Mouse (Mus musculus): ENCODE data around the gene Cnr2. TPM values are rescaled to one million over a fixed set of nuclear protein-coding genes. Genes with fewer than 3 reads are reported as not detected.

The Cnr2 gene
- polyA plus RNA-seq, 1 experiment from 2014 or later, result 0.27 TPM

- Histone ChIP-seq H3K4me1 (peaks cover 10% of the 10 kb centered on the region; the same call in 1 of the 2 replicates), H3K27me3 (no peaks in the 10 kb centered on the region), H3K9me3 (no peaks in the 10 kb centered on the region), H3K9ac (replicated peaks) (no peak overlapping the region), H3K4me2 (replicated peaks) (no peak overlapping the region), H3K36me3 (no peaks in the 10 kb centered on the region), H3K27ac (replicated peaks) (peak overlapping the region; percentile 78), H3K4me3 (no peak overlapping the region)
- WGBS, result 74% methylated on average over 4 of the region's 4 CpGs
- ATAC-seq (ENCODE audit: low FRiP score, low read depth), result no peak
Measured at GRCm38 (mm10) chr4:135913433-135913832, 18.2 kb downstream of the Cnr2 start.

GRCm38 (mm10) chr4:135918635-135919279 is 23.6 kb downstream of the Cnr2 start:
- peaks cover 9% of the 10 kb centered on the region; the same call in 1 of the 2 replicates for H3K36me3 ChIP-seq
- ATAC-seq (ENCODE audit: low FRiP score, low read depth), result no peak
- H3K4me1 ChIP-seq, result peaks cover 10% of the 10 kb centered on the region
- no peaks in the 10 kb centered on the region for H3K27me3 ChIP-seq
- no peak overlapping the region for H3K9ac ChIP-seq (replicated peaks)
- no peaks in the 10 kb centered on the region for H3K9me3 ChIP-seq
- H3K4me2 ChIP-seq (replicated peaks), result no peak overlapping the region
- no peak overlapping the region for H3K4me3 ChIP-seq
- 91% methylated on average over 13 of the region's 13 CpGs for WGBS
- H3K27ac ChIP-seq (replicated peaks), result no peak overlapping the region

- Histone ChIP-seq H3K4me3 (no peak overlapping the region), H3K4me2 (replicated peaks) (no peak overlapping the region), H3K9ac (replicated peaks) (no peak overlapping the region), H3K27ac (replicated peaks) (no peak overlapping the region), H3K9me3 (no peaks in the 10 kb centered on the region), H3K36me3 (peaks cover 11% of the 10 kb centered on the region; the same call in 1 of the 2 replicates), H3K4me1 (peaks cover 10% of the 10 kb centered on the region), H3K27me3 (no peaks in the 10 kb centered on the region)
- 93% methylated on average over 3 of the region's 3 CpGs for WGBS
- ATAC-seq (ENCODE audit: low FRiP score, low read depth), result no peak
Measured at GRCm38 (mm10) chr4:135919280-135919639, 24.1 kb downstream of the Cnr2 start.

- Histone ChIP-seq H3K9ac (replicated peaks) (peak within 1 kb of the TSS; percentile 80), H3K4me2 (replicated peaks) (peak within 1 kb of the TSS; percentile 91), H3K4me1 (peaks cover 10% of the 10 kb centered on the region), H3K9me3 (no peaks in the 10 kb centered on the region), H3K27ac (replicated peaks) (peak within 1 kb of the TSS; percentile 79), H3K36me3 (peaks cover 19% of the 10 kb centered on the region), H3K4me3 (peak within 1 kb of the TSS; percentile 79), H3K27me3 (no peaks in the 10 kb centered on the region)
- ATAC-seq (ENCODE audit: low FRiP score, low read depth), result peak; percentile 95
- WGBS, result 2% methylated on average over 60 of the region's 60 CpGs
Measured at GRCm38 (mm10) chr4:135920304-135921241, 25.4 kb downstream of the Cnr2 start, which contains the start of gene Fuca1. Gene Fuca1, plus strand, starts transcription at chr4:135920735.

GRCm38 (mm10) chr4:135921257-135922120 is 26.3 kb downstream of the Cnr2 start:
- Histone ChIP-seq H3K9me3 (no peaks in the 10 kb centered on the region), H3K4me2 (replicated peaks) (peak overlapping the region; percentile 91), H3K9ac (replicated peaks) (peak overlapping the region; percentile 80), H3K27ac (replicated peaks) (peak overlapping the region; percentile 79), H3K36me3 (peaks cover 24% of the 10 kb centered on the region), H3K27me3 (no peaks in the 10 kb centered on the region), H3K4me3 (peak overlapping the region; percentile 79), H3K4me1 (peaks cover 10% of the 10 kb centered on the region)
- 10% methylated on average over 26 of the region's 26 CpGs for WGBS
- ATAC-seq (ENCODE audit: low FRiP score, low read depth), result no peak

- WGBS, result 97% methylated on average over 1 of the region's 1 CpGs
- H3K4me3 ChIP-seq, result peak overlapping the region; percentile 79; the same call in 1 of the 2 replicates
Measured at GRCm38 (mm10) chr4:135922190-135922589, 27.0 kb downstream of the Cnr2 start.

GRCm38 (mm10) chr4:135924418-135924817 is 29.2 kb downstream of the Cnr2 start:
- ATAC-seq (ENCODE audit: low FRiP score, low read depth), result no peak

More at GRCm38 (mm10) chr4:135922190-135922589, 27.0 kb downstream of the Cnr2 start:
- no peak overlapping the region for H3K27ac ChIP-seq (replicated peaks)
- no peaks in the 10 kb centered on the region for H3K9me3 ChIP-seq
- peak overlapping the region; percentile 91 for H3K4me2 ChIP-seq (replicated peaks)
- no peak overlapping the region for H3K9ac ChIP-seq (replicated peaks)
- ATAC-seq (ENCODE audit: low FRiP score, low read depth), result no peak
- H3K27me3 ChIP-seq, result no peaks in the 10 kb centered on the region
- peaks cover 10% of the 10 kb centered on the region for H3K4me1 ChIP-seq
- H3K36me3 ChIP-seq, result peaks cover 24% of the 10 kb centered on the region

GRCm38 (mm10) chr4:135925341-135925740 is 30.1 kb downstream of the Cnr2 start:
- no peak for ATAC-seq (ENCODE audit: low FRiP score, low read depth)
- Histone ChIP-seq H3K27me3 (no peaks in the 10 kb centered on the region), H3K9me3 (no peaks in the 10 kb centered on the region), H3K4me2 (replicated peaks) (no peak overlapping the region), H3K9ac (replicated peaks) (no peak overlapping the region), H3K27ac (replicated peaks) (no peak overlapping the region), H3K4me3 (no peak overlapping the region), H3K36me3 (peaks cover 32% of the 10 kb centered on the region), H3K4me1 (peaks cover 10% of the 10 kb centered on the region)
- WGBS, result 90% methylated on average over 5 of the region's 5 CpGs

More at GRCm38 (mm10) chr4:135924418-135924817, 29.2 kb downstream of the Cnr2 start:
- Histone ChIP-seq H3K27me3 (no peaks in the 10 kb centered on the region), H3K9ac (replicated peaks) (no peak overlapping the region), H3K4me2 (replicated peaks) (no peak overlapping the region), H3K4me1 (peaks cover 10% of the 10 kb centered on the region), H3K9me3 (no peaks in the 10 kb centered on the region), H3K36me3 (peaks cover 29% of the 10 kb centered on the region), H3K4me3 (no peak overlapping the region), H3K27ac (replicated peaks) (no peak overlapping the region)
- 90% methylated on average over 2 of the region's 2 CpGs for WGBS

- no peak overlapping the region for H3K4me3 ChIP-seq
- no peak overlapping the region for H3K4me2 ChIP-seq (replicated peaks)
- H3K9me3 ChIP-seq, result no peaks in the 10 kb centered on the region
- no peak for ATAC-seq (ENCODE audit: low FRiP score, low read depth)
- no peak overlapping the region for H3K9ac ChIP-seq (replicated peaks)
- 91% methylated on average over 10 of the region's 10 CpGs for WGBS
- H3K27ac ChIP-seq (replicated peaks), result no peak overlapping the region
- H3K4me1 ChIP-seq, result peaks cover 8% of the 10 kb centered on the region
- H3K27me3 ChIP-seq, result no peaks in the 10 kb centered on the region
- peaks cover 36% of the 10 kb centered on the region for H3K36me3 ChIP-seq
Measured at GRCm38 (mm10) chr4:135926195-135926808, 31.1 kb downstream of the Cnr2 start.

- H3K36me3 ChIP-seq, result peaks cover 36% of the 10 kb centered on the region
- H3K4me2 ChIP-seq (replicated peaks), result no peak overlapping the region
- 95% methylated on average over 3 of the region's 3 CpGs for WGBS
- no peak overlapping the region for H3K9ac ChIP-seq (replicated peaks)
- peaks cover 2% of the 10 kb centered on the region for H3K4me1 ChIP-seq
- H3K27me3 ChIP-seq, result no peaks in the 10 kb centered on the region
- ATAC-seq (ENCODE audit: low FRiP score, low read depth), result no peak
- no peak overlapping the region for H3K27ac ChIP-seq (replicated peaks)
- no peaks in the 10 kb centered on the region for H3K9me3 ChIP-seq
- no peak overlapping the region for H3K4me3 ChIP-seq
Measured at GRCm38 (mm10) chr4:135926861-135927260, 31.7 kb downstream of the Cnr2 start.

- Histone ChIP-seq H3K27ac (replicated peaks) (no peak overlapping the region), H3K9me3 (no peaks in the 10 kb centered on the region), H3K4me3 (no peak overlapping the region), H3K36me3 (peaks cover 40% of the 10 kb centered on the region), H3K4me2 (replicated peaks) (no peak overlapping the region), H3K9ac (replicated peaks) (no peak overlapping the region), H3K27me3 (no peaks in the 10 kb centered on the region), H3K4me1 (no peaks in the 10 kb centered on the region)
- ATAC-seq (ENCODE audit: low FRiP score, low read depth), result no peak
- 89% methylated on average over 9 of the region's 9 CpGs for WGBS
Measured at GRCm38 (mm10) chr4:135928376-135928775, 33.2 kb downstream of the Cnr2 start.
